Mouse (Mus musculus): ENCODE results near the gene Fst. TPM values are rescaled to one million over a fixed set of nuclear protein-coding genes. Genes with fewer than 3 reads are reported as not detected.

The Fst gene
- total RNA-seq, 2 experiments from 2014 or later = 11.5 to 16.5 TPM

GRCm38 (mm10) chr13:114419364-114419763 lies 39.4 kb downstream of the Fst start:
- DNase-seq = no peak

GRCm38 (mm10) chr13:114412326-114412725 lies 46.4 kb downstream of the Fst start:
- DNase-seq = no peak

- no peak for DNase-seq
These were observed 51.9 kb downstream of the Fst start for GRCm38 (mm10) chr13:114406866-114407265.

- no peak for DNase-seq
These were observed 52.3 kb downstream of the Fst start for GRCm38 (mm10) chr13:114406424-114406823.

- DNase-seq = peak in 1 of 2 experiments; percentile 5
These were observed 53.5 kb downstream of the Fst start for GRCm38 (mm10) chr13:114405100-114405715.

Other genes starting within 250 kb of the Fst start
- 100 to 1,000 TPM; 228 to 263 TPM for gene Ndufs4, start 70.7 kb downstream of the Fst start, total RNA-seq (2021)